Mouse (Mus musculus) heart, postnatal 0 days (tissue): ENCODE data around the gene Mier1. TPM values are rescaled to one million over a fixed set of nuclear protein-coding genes. Genes with fewer than 3 reads are reported as not detected.
A peak's percentile ranks its signal among the peaks of the same experiment; 100 is the strongest.

ENCODE experiments used
- ATAC-seq: fragments of 200-750 bp; cut with Nextera tagmentation; 2 replicates; pipeline ENCODE4 v1.8.0; 2017; ENCODE audit warnings: low read depth, moderate number of reproducible peaks, moderate library complexity; ENCODE audit not compliant: insufficient read depth
- DNase-seq: peaks from one replicate; pipeline ENCODE4 v3.0.0-alpha.2; 2016; ENCODE audit warnings: low spot score
- H3K27ac ChIP-seq: fragments of 300-500 bp; sonication (generic); 2 replicates; pipeline ENCODE4 v1.5.1; 2014; ENCODE audit warnings: low read depth, mild to moderate bottlenecking
- H3K27me3 ChIP-seq: fragments of 300-500 bp; sonication (generic); 2 replicates; pipeline ENCODE4 v1.6.1; 2014; ENCODE audit warnings: low read length, mixed read lengths; ENCODE audit not compliant: control insufficient read depth, insufficient read depth
- H3K36me3 ChIP-seq: fragments of 300-500 bp; sonication (generic); replicated peaks from 2 replicates; pipeline ENCODE4 v1.6.1; 2014; ENCODE audit warnings: low read length, mixed read lengths; ENCODE audit not compliant: control insufficient read depth, insufficient read depth
- H3K4me1 ChIP-seq: fragments of 300-500 bp; sonication (generic); 2 replicates; pipeline ENCODE4 v1.6.1; 2014; ENCODE audit warnings: antibody characterized with exemption; ENCODE audit not compliant: control insufficient read depth, insufficient read depth
- H3K4me2 ChIP-seq: fragments of 300-500 bp; sonication (generic); 2 replicates; pipeline ENCODE4 v1.6.1; 2014; ENCODE audit warnings: low read depth, mild to moderate bottlenecking, low read length, moderate library complexity
- H3K4me3 ChIP-seq: fragments of 300-500 bp; sonication (generic); 2 replicates; pipeline ENCODE4 v1.5.1; 2014; ENCODE audit warnings: low read depth, low read length
- H3K9ac ChIP-seq: fragments of 300-500 bp; sonication (generic); replicated peaks from 2 replicates; pipeline ENCODE4 v1.6.1; 2014; ENCODE audit warnings: low read depth, low read length, mixed read lengths
- H3K9me3 ChIP-seq: fragments of 300-500 bp; sonication (generic); replicated peaks from 2 replicates; pipeline ENCODE4 v1.6.1; 2016; ENCODE audit warnings: low read length; ENCODE audit not compliant: control insufficient read depth
- CTCF ChIP-seq: IDR thresholded peaks from 2 replicates; pipeline ENCODE4 v1.5.1; 2016; ENCODE audit warnings: antibody characterized with exemption, control low read depth, low read depth
- EP300 ChIP-seq: IDR thresholded peaks from 2 replicates; pipeline ENCODE4 v1.6.1; 2016; ENCODE audit warnings: antibody characterized with exemption, low read depth
- WGBS: fragments of 180-500 bp; shearing (Covaris S2); extraction: QIAGEN DNeasy Blood & Tissue Kit; methylation state at CpG from one replicate; pipeline ENCODE4 v1.1.7; 2014; 5-methylcytosine and 5-hydroxymethylcytosine counted together
- polyA plus RNA-seq: library from polyadenylated mRNA; unstranded; fragments of >200 nt; fragmentation: Nextera tagmentation; extraction: Ambion mirVana; gene quantifications from 2 replicates; pipeline ENCODE4 v1.2.1, GENCODE M21; 2015
- total RNA-seq: library from RNA; depleted of rRNA; stranded (reverse); fragments of >200 nt; gene quantifications from 2 replicates; pipeline ENCODE4 v1.2.3, GENCODE M21; 2014; ENCODE audit warnings: low replicate concordance

Gene Mier1
- total and polyA plus RNA-seq, 2 experiments from 2014 or later: 29.1 to 43.4 TPM

- H3K27ac ChIP-seq: peak overlapping the region; percentile 99
- peaks cover 5% of the 10 kb centered on the region; the same call in 1 of the 2 replicates for H3K36me3 ChIP-seq
- H3K9me3 ChIP-seq: no peaks in the 10 kb centered on the region
- WGBS: under 1% methylated on average over 106 of the region's 111 CpGs
- no peaks in the 10 kb centered on the region for H3K27me3 ChIP-seq
- ATAC-seq (peak; percentile 69), DNase-seq (peak; percentile 78)
- peak overlapping the region; percentile 81 for H3K4me2 ChIP-seq
- H3K4me1 ChIP-seq: peaks cover 23% of the 10 kb centered on the region
- H3K4me3 ChIP-seq: peak overlapping the region; percentile 94
- no peak; the same call in 1 of the 2 replicates for TF ChIP-seq CTCF
- no peak for TF ChIP-seq EP300
- H3K9ac ChIP-seq: peak overlapping the region; percentile 97
Observed at GRCm38 (mm10) chr4:103119229-103120027, 5.2 kb downstream of the Mier1 start.

GRCm38 (mm10) chr4:103120028-103120384 is 5.8 kb downstream of the Mier1 start:
- no peak for ATAC-seq
- Histone ChIP-seq H3K4me3 (peak overlapping the region; percentile 94), H3K27ac (peak overlapping the region; percentile 99), H3K4me2 (peak overlapping the region; percentile 81), H3K27me3 (no peaks in the 10 kb centered on the region), H3K36me3 (peaks cover 5% of the 10 kb centered on the region; the same call in 1 of the 2 replicates), H3K4me1 (peaks cover 21% of the 10 kb centered on the region), H3K9ac (peak overlapping the region; percentile 97), H3K9me3 (no peaks in the 10 kb centered on the region)
- 9% methylated on average over 4 of the region's 4 CpGs for WGBS
- TF ChIP-seq CTCF: no peak
- no peak for TF ChIP-seq EP300
- DNase-seq: no peak

- Histone ChIP-seq H3K36me3 (peaks cover 5% of the 10 kb centered on the region; the same call in 1 of the 2 replicates), H3K9ac (peak overlapping the region; percentile 97), H3K9me3 (no peaks in the 10 kb centered on the region), H3K27ac (peak overlapping the region; percentile 99), H3K4me2 (peak overlapping the region; percentile 81), H3K4me1 (peaks cover 18% of the 10 kb centered on the region), H3K4me3 (peak overlapping the region; percentile 94), H3K27me3 (no peaks in the 10 kb centered on the region)
- 21% methylated on average over 3 of the region's 3 CpGs for WGBS
- DNase-seq (no peak), ATAC-seq (no peak)
- TF ChIP-seq EP300 (no peak), CTCF (no peak)
Observed at GRCm38 (mm10) chr4:103120395-103120794, 6.2 kb downstream of the Mier1 start.

- Histone ChIP-seq H3K4me3 (peak overlapping the region; percentile 94; the same call in 1 of the 2 replicates), H3K9ac (peak overlapping the region; percentile 97; the same call in 1 of the 2 replicates), H3K4me1 (peaks cover 15% of the 10 kb centered on the region), H3K4me2 (peak overlapping the region; percentile 81), H3K27me3 (no peaks in the 10 kb centered on the region), H3K9me3 (no peaks in the 10 kb centered on the region), H3K36me3 (peaks cover 5% of the 10 kb centered on the region; the same call in 1 of the 2 replicates), H3K27ac (no peak overlapping the region)
- DNase-seq (no peak), ATAC-seq (no peak)
- WGBS: 69% methylated on average over 9 of the region's 9 CpGs
- TF ChIP-seq EP300 (no peak), CTCF (no peak)
Observed at GRCm38 (mm10) chr4:103120874-103121389, 6.7 kb downstream of the Mier1 start.

- H3K27ac ChIP-seq: peak overlapping the region; percentile 5
- WGBS: 5% methylated on average over 2 of the region's 2 CpGs
- no peaks in the 10 kb centered on the region for H3K36me3 ChIP-seq
- H3K27me3 ChIP-seq: no peaks in the 10 kb centered on the region
- no peaks in the 10 kb centered on the region for H3K9me3 ChIP-seq
- peaks cover 15% of the 10 kb centered on the region for H3K4me1 ChIP-seq
- peak overlapping the region; percentile 6 for H3K4me2 ChIP-seq
- no peak for ATAC-seq
- no peak overlapping the region for H3K9ac ChIP-seq
- DNase-seq: no peak
- H3K4me3 ChIP-seq: peak overlapping the region; percentile 6; the same call in 1 of the 2 replicates
- TF ChIP-seq EP300 (no peak), CTCF (no peak)
Observed at GRCm38 (mm10) chr4:103123086-103123485, 8.9 kb downstream of the Mier1 start.
